Mouse (Mus musculus): ENCODE results near the gene Gm49369.

- TF ChIP-seq CTCF (IDR thresholded peaks at IDR 0.05; ENCODE audit: low read depth, low read length), result no peak
- no peak for TF ChIP-seq POLR2A (IDR thresholded peaks at IDR 0.05; ENCODE audit: insufficient read depth, low read length)
Measured at GRCm38 (mm10) chr7:142330271-142330724, 52.2 kb downstream of the Gm49369 start.
